Mouse (Mus musculus) cerebellum, adult 9-11 months (tissue): ENCODE measurements around the gene Ppp1r14b.

Experiments used
- DNase-seq: peaks from one replicate; pipeline ENCODE4 v3.0.0; 2022

Ppp1r14b gene

GRCm38 (mm10) chr19:6974211-6975205 is at the start of gene Ppp1r14b:
Gene Ppp1r14b, plus strand, starts transcription at chr19:6974968.
- peak; percentile 74 for DNase-seq

GRCm38 (mm10) chr19:6925307-6925573 is 49.5 kb upstream of the Ppp1r14b start, which contains the start of gene Catsperz:
Gene Catsperz, minus strand, starts transcription at chr19:6925380.
- no peak for DNase-seq

GRCm38 (mm10) chr19:6925611-6926329 is 49.0 kb upstream of the Ppp1r14b start:
- DNase-seq: peak; percentile 60

GRCm38 (mm10) chr19:6926559-6927255 is 48.1 kb upstream of the Ppp1r14b start:
- DNase-seq: peak; percentile 64

GRCm38 (mm10) chr19:6928080-6928479 is 46.7 kb upstream of the Ppp1r14b start:
- peak; percentile 43 for DNase-seq

GRCm38 (mm10) chr19:6931002-6931401 is 43.8 kb upstream of the Ppp1r14b start:
- DNase-seq: peak; percentile 67

GRCm38 (mm10) chr19:6932018-6932417 is 42.8 kb upstream of the Ppp1r14b start:
- no peak for DNase-seq

GRCm38 (mm10) chr19:6933102-6933435 is 41.7 kb upstream of the Ppp1r14b start:
- no peak for DNase-seq

GRCm38 (mm10) chr19:6933436-6934194 is 41.2 kb upstream of the Ppp1r14b start:
- DNase-seq: peak; percentile 82

- DNase-seq: peak; percentile 62
Measured at GRCm38 (mm10) chr19:6934195-6934977, 40.4 kb upstream of the Ppp1r14b start, which contains the start of gene Kcnk4. Gene Kcnk4, minus strand, starts transcription at chr19:6934515.

GRCm38 (mm10) chr19:6936299-6936698 is 38.5 kb upstream of the Ppp1r14b start:
- peak; percentile 64 for DNase-seq

GRCm38 (mm10) chr19:6937541-6938465 is 37.0 kb upstream of the Ppp1r14b start:
- peak; percentile 85 for DNase-seq

- peak; percentile 67 for DNase-seq
Measured at GRCm38 (mm10) chr19:6939106-6940002, 35.4 kb upstream of the Ppp1r14b start.

- DNase-seq: peak; percentile 77
Measured at GRCm38 (mm10) chr19:6940396-6941351, 34.1 kb upstream of the Ppp1r14b start.

GRCm38 (mm10) chr19:6941372-6942248 is 33.2 kb upstream of the Ppp1r14b start, which contains the start of gene Bad:
Gene Bad, plus strand, starts transcription at chr19:6941861.
- DNase-seq: peak; percentile 93

- DNase-seq: peak; percentile 95
Measured at GRCm38 (mm10) chr19:6942249-6942691, 32.5 kb upstream of the Ppp1r14b start, which contains the start of gene Gpr137. Gene Gpr137, minus strand, starts transcription at chr19:6942480.

GRCm38 (mm10) chr19:6942764-6943163 is 32.0 kb upstream of the Ppp1r14b start:
- DNase-seq: peak; percentile 66
